Mouse (Mus musculus): ENCODE data around the gene Ubiad1. TPM values are rescaled to one million over a fixed set of nuclear protein-coding genes. Genes with fewer than 3 reads are reported as not detected.

Gene Ubiad1
- polyA plus RNA-seq (2016; fragmentation: Nextera tagmentation; extraction: Ambion mirVana), result 19.5 and 19.7 TPM in 2 replicates

- Histone ChIP-seq H3K9me3 (no peaks in the 10 kb centered on the region), H3K4me1 (peaks cover 24% of the 10 kb centered on the region), H3K27ac (no peak within 1 kb of the TSS), H3K9ac (peak within 1 kb of the TSS; percentile 82), H3K36me3 (0 out of 2 replicates have a peak, but pooled peaks cover 3% of the 10 kb centered on the region), H3K4me3 (peak within 1 kb of the TSS; percentile 78), H3K27me3 (replicated peaks) (no peaks in the 10 kb centered on the region), H3K4me2 (replicated peaks) (peak within 1 kb of the TSS; percentile 80)
- ATAC-seq (ENCODE audit: low FRiP score, low read depth), result peak; percentile 23; the same call in 1 of the 2 replicates
- WGBS, result under 1% methylated on average over 46 of the region's 46 CpGs
Measured at GRCm38 (mm10) chr4:148444250-148444967, at the start of gene Ubiad1. Ubiad1 (minus strand) TSS chr4:148444771.

- Histone ChIP-seq H3K4me1 (no peaks in the 10 kb centered on the region), H3K27me3 (replicated peaks) (no peaks in the 10 kb centered on the region), H3K27ac (no peak overlapping the region), H3K36me3 (peaks cover 89% of the 10 kb centered on the region), H3K9ac (no peak overlapping the region), H3K4me2 (replicated peaks) (no peak overlapping the region), H3K4me3 (no peak overlapping the region), H3K9me3 (no peaks in the 10 kb centered on the region)
- no peak for ATAC-seq (ENCODE audit: low FRiP score, low read depth)
- WGBS, result 86% methylated on average over 7 of the region's 7 CpGs
Measured at GRCm38 (mm10) chr4:148491448-148491847, 46.9 kb upstream of the Ubiad1 start.

GRCm38 (mm10) chr4:148490502-148490901 lies 45.9 kb upstream of the Ubiad1 start:
- H3K4me3 ChIP-seq, result no peak overlapping the region
- no peak overlapping the region for H3K9ac ChIP-seq
- H3K9me3 ChIP-seq, result no peaks in the 10 kb centered on the region
- ATAC-seq (ENCODE audit: low FRiP score, low read depth), result no peak
- H3K27ac ChIP-seq, result no peak overlapping the region
- H3K4me1 ChIP-seq, result no peaks in the 10 kb centered on the region
- 91% methylated on average over 6 of the region's 6 CpGs for WGBS
- no peaks in the 10 kb centered on the region for H3K27me3 ChIP-seq (replicated peaks)
- peaks cover 89% of the 10 kb centered on the region for H3K36me3 ChIP-seq
- H3K4me2 ChIP-seq (replicated peaks), result no peak overlapping the region

- H3K9me3 ChIP-seq, result no peaks in the 10 kb centered on the region
- WGBS, result 93% methylated on average over 2 of the region's 2 CpGs
- no peak for ATAC-seq (ENCODE audit: low FRiP score, low read depth)
- no peak overlapping the region for H3K4me2 ChIP-seq (replicated peaks)
- H3K4me3 ChIP-seq, result no peak overlapping the region
- peaks cover 96% of the 10 kb centered on the region for H3K36me3 ChIP-seq
- H3K27ac ChIP-seq, result no peak overlapping the region
- no peaks in the 10 kb centered on the region for H3K4me1 ChIP-seq
- no peaks in the 10 kb centered on the region for H3K27me3 ChIP-seq (replicated peaks)
- H3K9ac ChIP-seq, result no peak overlapping the region
Measured at GRCm38 (mm10) chr4:148487841-148488240, 43.3 kb upstream of the Ubiad1 start.

GRCm38 (mm10) chr4:148484511-148484910 lies 39.9 kb upstream of the Ubiad1 start:
- H3K36me3 ChIP-seq, result peaks cover 93% of the 10 kb centered on the region
- H3K4me3 ChIP-seq, result no peak overlapping the region
- no peak overlapping the region for H3K27ac ChIP-seq
- H3K4me1 ChIP-seq, result no peaks in the 10 kb centered on the region
- H3K9me3 ChIP-seq, result no peaks in the 10 kb centered on the region
- 97% methylated on average over 12 of the region's 12 CpGs for WGBS
- H3K9ac ChIP-seq, result no peak overlapping the region
- H3K4me2 ChIP-seq (replicated peaks), result no peak overlapping the region
- ATAC-seq (ENCODE audit: low FRiP score, low read depth), result no peak
- no peaks in the 10 kb centered on the region for H3K27me3 ChIP-seq (replicated peaks)

- no peak overlapping the region for H3K4me3 ChIP-seq
- no peak for ATAC-seq (ENCODE audit: low FRiP score, low read depth)
- H3K9me3 ChIP-seq, result no peaks in the 10 kb centered on the region
- peaks cover 90% of the 10 kb centered on the region for H3K36me3 ChIP-seq
- 89% methylated on average over 2 of the region's 2 CpGs for WGBS
- H3K27ac ChIP-seq, result no peak overlapping the region
- H3K4me1 ChIP-seq, result no peaks in the 10 kb centered on the region
- H3K9ac ChIP-seq, result no peak overlapping the region
- H3K27me3 ChIP-seq (replicated peaks), result no peaks in the 10 kb centered on the region
- no peak overlapping the region for H3K4me2 ChIP-seq (replicated peaks)
Measured at GRCm38 (mm10) chr4:148481557-148482168, 37.1 kb upstream of the Ubiad1 start.

- no peaks in the 10 kb centered on the region for H3K27me3 ChIP-seq (replicated peaks)
- H3K36me3 ChIP-seq, result peaks cover 90% of the 10 kb centered on the region
- H3K4me2 ChIP-seq (replicated peaks), result no peak overlapping the region
- no peaks in the 10 kb centered on the region for H3K9me3 ChIP-seq
- no peak overlapping the region for H3K9ac ChIP-seq
- WGBS, result 97% methylated on average over 2 of the region's 2 CpGs
- no peaks in the 10 kb centered on the region for H3K4me1 ChIP-seq
- no peak overlapping the region for H3K27ac ChIP-seq
- H3K4me3 ChIP-seq, result no peak overlapping the region
- no peak for ATAC-seq (ENCODE audit: low FRiP score, low read depth)
Measured at GRCm38 (mm10) chr4:148480245-148480644, 35.7 kb upstream of the Ubiad1 start.

- peaks cover 89% of the 10 kb centered on the region for H3K36me3 ChIP-seq
- WGBS, result 71% methylated on average over 5 of the region's 5 CpGs
Measured at GRCm38 (mm10) chr4:148473496-148473895, 28.9 kb upstream of the Ubiad1 start.

GRCm38 (mm10) chr4:148472436-148473174 lies 28.0 kb upstream of the Ubiad1 start:
- peaks cover 91% of the 10 kb centered on the region for H3K36me3 ChIP-seq
- H3K4me1 ChIP-seq, result no peaks in the 10 kb centered on the region
- no peak overlapping the region for H3K4me3 ChIP-seq
- H3K9me3 ChIP-seq, result no peaks in the 10 kb centered on the region
- ATAC-seq (ENCODE audit: low FRiP score, low read depth), result no peak
- no peak overlapping the region for H3K4me2 ChIP-seq (replicated peaks)
- no peak overlapping the region for H3K27ac ChIP-seq
- WGBS, result 95% methylated on average over 8 of the region's 8 CpGs
- H3K9ac ChIP-seq, result no peak overlapping the region
- no peaks in the 10 kb centered on the region for H3K27me3 ChIP-seq (replicated peaks)

More at GRCm38 (mm10) chr4:148473496-148473895, 28.9 kb upstream of the Ubiad1 start:
- no peak for ATAC-seq (ENCODE audit: low FRiP score, low read depth)
- Histone ChIP-seq H3K4me3 (no peak overlapping the region), H3K4me1 (no peaks in the 10 kb centered on the region), H3K9me3 (no peaks in the 10 kb centered on the region), H3K4me2 (replicated peaks) (no peak overlapping the region), H3K27me3 (replicated peaks) (no peaks in the 10 kb centered on the region), H3K9ac (no peak overlapping the region), H3K27ac (no peak overlapping the region)

GRCm38 (mm10) chr4:148471363-148471806 lies 26.8 kb upstream of the Ubiad1 start:
- H3K4me2 ChIP-seq (replicated peaks), result no peak overlapping the region
- no peaks in the 10 kb centered on the region for H3K4me1 ChIP-seq
- WGBS, result 62% methylated on average over 10 of the region's 10 CpGs
- H3K4me3 ChIP-seq, result no peak overlapping the region
- H3K27me3 ChIP-seq (replicated peaks), result no peaks in the 10 kb centered on the region
- no peak overlapping the region for H3K9ac ChIP-seq
- H3K36me3 ChIP-seq, result peaks cover 89% of the 10 kb centered on the region
- ATAC-seq (ENCODE audit: low FRiP score, low read depth), result no peak
- H3K27ac ChIP-seq, result no peak overlapping the region
- H3K9me3 ChIP-seq, result no peaks in the 10 kb centered on the region

GRCm38 (mm10) chr4:148469487-148470252 lies 25.1 kb upstream of the Ubiad1 start:
- Histone ChIP-seq H3K4me3 (no peak overlapping the region), H3K9ac (no peak overlapping the region), H3K4me2 (replicated peaks) (no peak overlapping the region), H3K27me3 (replicated peaks) (no peaks in the 10 kb centered on the region), H3K27ac (no peak overlapping the region), H3K4me1 (no peaks in the 10 kb centered on the region), H3K36me3 (peaks cover 90% of the 10 kb centered on the region), H3K9me3 (no peaks in the 10 kb centered on the region)
- 83% methylated on average over 11 of the region's 11 CpGs for WGBS
- ATAC-seq (ENCODE audit: low FRiP score, low read depth), result no peak

- no peak for ATAC-seq (ENCODE audit: low FRiP score, low read depth)
- H3K4me2 ChIP-seq (replicated peaks), result no peak overlapping the region
- 94% methylated on average over 10 of the region's 10 CpGs for WGBS
- no peak overlapping the region for H3K27ac ChIP-seq
- no peaks in the 10 kb centered on the region for H3K9me3 ChIP-seq
- no peak overlapping the region for H3K9ac ChIP-seq
- H3K4me3 ChIP-seq, result no peak overlapping the region
- peaks cover 98% of the 10 kb centered on the region for H3K36me3 ChIP-seq
- no peaks in the 10 kb centered on the region for H3K27me3 ChIP-seq (replicated peaks)
- H3K4me1 ChIP-seq, result no peaks in the 10 kb centered on the region
Measured at GRCm38 (mm10) chr4:148468396-148468795, 23.8 kb upstream of the Ubiad1 start.
